Mouse (Mus musculus): ENCODE measurements around the gene Ar.

DNA sequence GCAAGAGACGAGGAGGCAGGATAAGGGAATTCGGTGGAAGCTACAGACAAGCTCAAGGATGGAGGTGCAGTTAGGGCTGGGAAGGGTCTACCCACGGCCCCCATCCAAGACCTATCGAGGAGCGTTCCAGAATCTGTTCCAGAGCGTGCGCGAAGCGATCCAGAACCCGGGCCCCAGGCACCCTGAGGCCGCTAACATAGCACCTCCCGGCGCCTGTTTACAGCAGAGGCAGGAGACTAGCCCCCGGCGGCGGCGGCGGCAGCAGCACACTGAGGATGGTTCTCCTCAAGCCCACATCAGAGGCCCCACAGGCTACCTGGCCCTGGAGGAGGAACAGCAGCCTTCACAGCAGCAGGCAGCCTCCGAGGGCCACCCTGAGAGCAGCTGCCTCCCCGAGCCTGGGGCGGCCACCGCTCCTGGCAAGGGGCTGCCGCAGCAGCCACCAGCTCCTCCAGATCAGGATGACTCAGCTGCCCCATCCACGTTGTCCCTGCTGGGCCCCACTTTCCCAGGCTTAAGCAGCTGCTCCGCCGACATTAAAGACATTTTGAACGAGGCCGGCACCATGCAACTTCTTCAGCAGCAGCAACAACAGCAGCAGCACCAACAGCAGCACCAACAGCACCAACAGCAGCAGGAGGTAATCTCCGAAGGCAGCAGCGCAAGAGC is 1.3 kb downstream of the Ar start:
- TF ChIP-seq CTCF (conservative IDR thresholded peaks at IDR 0.05; ENCODE audit: insufficient read depth, insufficient read length, low read depth, low read length), result no peak
- no peak for TF ChIP-seq POLR2A (IDR thresholded peaks at IDR 0.05; ENCODE audit: low read depth, low read length)
